Mouse (Mus musculus) bone marrow macrophage, adult 2 months (primary cell): Measurements from ENCODE around the gene Tbx1.

ENCODE experiments used
- CTCF ChIP-seq: IDR thresholded peaks from 2 replicates; pipeline ENCODE4 v1.5.1; 2012; ENCODE audit warnings: low read depth, mild to moderate bottlenecking, low read length, moderate library complexity
- POLR2A ChIP-seq: IDR thresholded peaks from 2 replicates; pipeline ENCODE4 v1.6.1; 2012; ENCODE audit warnings: mild to moderate bottlenecking, low read depth, low read length, borderline replicate concordance

- TF ChIP-seq POLR2A (no peak), CTCF (no peak)
Measured at GRCm38 (mm10) chr16:18564472-18564871, 26.0 kb downstream of the Tbx1 start.
